Mouse (Mus musculus) hindbrain, embryonic 10.5 days (tissue): Measurements from ENCODE around the gene Foxo6. TPM values are rescaled to one million over a fixed set of nuclear protein-coding genes. Genes with fewer than 3 reads are reported as not detected.

Experiments
- DNase-seq: peaks from one replicate; pipeline ENCODE4 v3.0.0-alpha.2; 2017; ENCODE audit warnings: low spot score
- H3K27ac ChIP-seq: fragments of 300-500 bp; sonication (generic); 2 replicates; pipeline ENCODE4 v1.5.1; 2016; ENCODE audit warnings: mild to moderate bottlenecking, moderate library complexity
- H3K27me3 ChIP-seq: fragments of 300-500 bp; sonication (generic); 2 replicates; pipeline ENCODE4 v1.6.1; 2016; ENCODE audit warnings: mild to moderate bottlenecking; ENCODE audit not compliant: poor library complexity, insufficient read depth, severe bottlenecking
- H3K36me3 ChIP-seq: fragments of 300-500 bp; sonication (generic); 2 replicates; pipeline ENCODE4 v1.6.1; 2016; ENCODE audit warnings: mild to moderate bottlenecking, moderate library complexity
- H3K4me1 ChIP-seq: fragments of 300-500 bp; sonication (generic); replicated peaks from 2 replicates; pipeline ENCODE4 v1.6.1; 2016; ENCODE audit warnings: mild to moderate bottlenecking
- H3K4me3 ChIP-seq: fragments of 300-500 bp; sonication (generic); 2 replicates; pipeline ENCODE4 v1.5.1; 2016; ENCODE audit warnings: mild to moderate bottlenecking, moderate library complexity
- H3K9me3 ChIP-seq: fragments of 300-500 bp; sonication (generic); 2 replicates; pipeline ENCODE4 v1.6.1; 2016; ENCODE audit warnings: mild to moderate bottlenecking, moderate library complexity
- WGBS: fragments of 180-500 bp; shearing (Covaris S2); methylation state at CpG from one replicate; pipeline ENCODE4 v1.1.7; 2016; 5-methylcytosine and 5-hydroxymethylcytosine counted together
- polyA plus RNA-seq: library from polyadenylated mRNA; unstranded; fragments of >200 nt; fragmentation: Nextera tagmentation; extraction: Ambion mirVana; gene quantifications from 2 replicates; pipeline ENCODE4 v1.2.1, GENCODE M21; 2016

Foxo6 gene
- polyA plus RNA-seq, 1 experiment from 2014 or later = 0.20 TPM

DNA sequence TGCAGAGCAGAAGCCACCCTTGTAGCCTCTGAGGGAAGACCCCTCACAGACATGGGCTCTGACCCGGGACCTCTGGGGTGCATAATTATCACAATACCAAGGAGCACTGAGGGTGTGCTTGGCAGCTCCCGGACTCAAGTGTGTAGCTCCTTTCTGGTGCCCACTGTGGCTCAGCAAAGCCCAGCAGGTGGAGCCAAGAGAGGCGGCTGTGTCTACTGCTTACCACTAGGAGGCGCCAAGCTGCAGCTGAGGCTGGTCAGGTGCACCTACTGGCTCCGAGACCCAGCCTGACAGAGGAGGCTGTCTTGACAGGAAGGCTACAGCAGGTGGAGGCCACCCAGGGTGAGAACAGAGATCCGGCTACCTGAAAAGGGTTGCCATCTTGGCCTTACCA is 56.9 kb downstream of the Foxo6 start:
- peaks cover 31% of the 10 kb centered on the region for H3K27me3 ChIP-seq
- H3K36me3 ChIP-seq = no peaks in the 10 kb centered on the region
- DNase-seq = peak; percentile 74
- H3K4me1 ChIP-seq = 0 out of 2 replicates have a peak, but pooled peaks cover 3% of the 10 kb centered on the region
- no peaks in the 10 kb centered on the region for H3K9me3 ChIP-seq
- no peak overlapping the region for H3K4me3 ChIP-seq
- WGBS = 18% methylated on average over 6 of the region's 6 CpGs
- H3K27ac ChIP-seq = no peak overlapping the region

DNA sequence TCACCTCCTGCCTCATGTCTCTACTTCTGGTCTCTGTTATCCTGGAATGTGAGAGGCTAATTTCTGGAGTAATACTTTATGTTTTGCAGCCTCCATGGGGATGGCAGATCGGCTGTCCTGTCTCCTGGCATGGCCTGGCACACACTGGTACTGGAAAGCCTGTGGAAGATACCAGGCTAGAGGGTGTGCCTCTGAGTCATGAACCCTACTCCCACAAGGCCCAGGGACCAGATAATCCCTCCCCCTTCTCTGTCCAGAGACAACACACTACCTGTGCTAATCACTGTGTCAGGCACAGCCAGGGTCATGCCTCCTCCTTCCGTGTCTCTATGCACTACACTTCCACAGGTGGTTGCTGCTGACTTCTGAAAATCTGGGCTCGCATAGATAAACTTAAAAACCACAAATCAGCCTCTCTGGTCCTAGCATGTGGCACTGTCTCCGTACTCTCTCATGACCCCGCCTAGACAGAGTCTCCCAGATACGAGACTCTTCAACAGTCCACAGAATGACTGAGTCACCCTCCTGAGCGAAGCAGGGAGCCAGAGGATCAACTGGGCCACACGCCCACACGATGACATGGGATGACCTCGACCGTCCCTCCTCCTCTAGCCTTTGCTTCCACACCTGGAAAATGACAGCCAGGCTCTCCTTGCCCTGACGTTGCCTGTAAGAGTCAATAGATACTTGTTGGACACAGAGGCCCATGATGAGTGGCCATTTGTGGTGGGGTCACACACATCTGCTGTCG is 57.5 kb downstream of the Foxo6 start:
- no peak overlapping the region for H3K4me3 ChIP-seq
- 0 out of 2 replicates have a peak, but pooled peaks cover 3% of the 10 kb centered on the region for H3K4me1 ChIP-seq
- DNase-seq = no peak
- peaks cover 31% of the 10 kb centered on the region for H3K27me3 ChIP-seq
- WGBS = 78% methylated on average over 13 of the region's 13 CpGs
- no peak overlapping the region for H3K27ac ChIP-seq
- no peaks in the 10 kb centered on the region for H3K9me3 ChIP-seq
- no peaks in the 10 kb centered on the region for H3K36me3 ChIP-seq

DNA sequence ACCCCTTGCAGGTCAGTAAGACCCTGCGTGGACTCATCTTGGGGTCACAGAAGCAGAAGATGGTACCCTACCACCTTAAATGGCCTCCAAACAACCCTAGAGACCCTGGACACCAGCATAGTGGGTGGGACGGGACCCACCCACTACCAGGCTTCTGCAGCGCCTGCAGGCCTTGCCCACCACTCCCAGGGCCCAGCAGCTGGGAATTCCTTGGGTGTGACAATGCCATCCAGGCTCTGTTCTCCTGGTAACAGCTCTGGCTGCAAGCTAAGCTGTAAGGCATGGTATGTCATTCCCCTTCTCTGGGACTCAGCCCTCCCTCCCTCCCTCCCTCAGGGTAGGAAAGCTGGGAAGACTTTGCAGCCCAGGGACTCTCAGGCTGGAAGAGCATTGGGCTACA is 58.5 kb downstream of the Foxo6 start:
- no peak overlapping the region for H3K4me3 ChIP-seq
- no peaks in the 10 kb centered on the region for H3K9me3 ChIP-seq
- no peak overlapping the region for H3K27ac ChIP-seq
- peaks cover 31% of the 10 kb centered on the region for H3K27me3 ChIP-seq
- H3K36me3 ChIP-seq = no peaks in the 10 kb centered on the region
- H3K4me1 ChIP-seq = 0 out of 2 replicates have a peak, but pooled peaks cover 3% of the 10 kb centered on the region
- 94% methylated on average over 3 of the region's 3 CpGs for WGBS
- DNase-seq = no peak

DNA sequence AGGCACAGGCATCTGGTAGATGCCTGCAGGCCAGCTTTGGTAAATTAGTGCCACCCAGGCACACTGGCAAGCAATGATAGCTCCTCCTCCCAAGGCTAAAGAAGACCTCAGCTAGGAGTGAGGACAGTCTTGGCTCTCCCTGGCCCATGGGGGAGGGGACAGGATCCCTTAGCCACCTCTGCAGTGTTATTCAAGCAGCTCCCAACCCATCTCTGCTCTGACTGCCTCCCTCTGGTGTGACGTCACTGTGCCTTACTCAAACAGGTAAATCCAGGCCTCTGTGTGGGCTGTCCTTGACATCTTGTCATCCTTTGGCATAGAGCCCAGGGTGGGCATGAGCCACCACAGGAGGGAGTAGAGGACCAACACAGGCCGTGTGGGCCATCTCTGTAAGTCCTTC is 59.9 kb downstream of the Foxo6 start:
- H3K27me3 ChIP-seq = peaks cover 22% of the 10 kb centered on the region
- 56% methylated on average over 2 of the region's 2 CpGs for WGBS
- no peak overlapping the region for H3K27ac ChIP-seq
- DNase-seq = no peak
- H3K9me3 ChIP-seq = no peaks in the 10 kb centered on the region
- no peaks in the 10 kb centered on the region for H3K36me3 ChIP-seq
- no peak overlapping the region for H3K4me3 ChIP-seq
- H3K4me1 ChIP-seq = no peaks in the 10 kb centered on the region

DNA sequence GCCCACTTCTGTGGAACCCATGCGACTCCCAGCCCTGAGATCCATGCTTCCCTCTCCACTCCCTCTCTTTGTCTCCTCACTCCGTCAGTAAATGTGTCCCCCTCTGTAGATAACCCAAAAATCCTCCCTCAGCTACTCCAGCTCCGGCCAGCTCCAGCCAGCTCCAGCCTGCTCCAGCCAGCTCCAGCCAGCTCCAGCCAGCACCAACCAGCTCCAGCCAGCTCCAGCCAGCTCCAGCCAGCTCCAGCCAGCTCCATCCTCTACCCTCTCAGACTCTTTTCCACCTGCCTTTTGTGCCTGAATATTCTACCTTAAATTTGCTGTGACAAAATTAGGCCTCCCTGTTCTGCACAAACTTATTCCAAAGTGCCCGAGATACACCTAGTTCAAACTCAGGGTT is 60.5 kb downstream of the Foxo6 start:
- no peak for DNase-seq
- 73% methylated on average over 4 of the region's 4 CpGs for WGBS
- no peaks in the 10 kb centered on the region for H3K36me3 ChIP-seq
- peaks cover 17% of the 10 kb centered on the region for H3K27me3 ChIP-seq
- no peak overlapping the region for H3K27ac ChIP-seq
- H3K9me3 ChIP-seq = no peaks in the 10 kb centered on the region
- no peaks in the 10 kb centered on the region for H3K4me1 ChIP-seq
- no peak overlapping the region for H3K4me3 ChIP-seq

DNA sequence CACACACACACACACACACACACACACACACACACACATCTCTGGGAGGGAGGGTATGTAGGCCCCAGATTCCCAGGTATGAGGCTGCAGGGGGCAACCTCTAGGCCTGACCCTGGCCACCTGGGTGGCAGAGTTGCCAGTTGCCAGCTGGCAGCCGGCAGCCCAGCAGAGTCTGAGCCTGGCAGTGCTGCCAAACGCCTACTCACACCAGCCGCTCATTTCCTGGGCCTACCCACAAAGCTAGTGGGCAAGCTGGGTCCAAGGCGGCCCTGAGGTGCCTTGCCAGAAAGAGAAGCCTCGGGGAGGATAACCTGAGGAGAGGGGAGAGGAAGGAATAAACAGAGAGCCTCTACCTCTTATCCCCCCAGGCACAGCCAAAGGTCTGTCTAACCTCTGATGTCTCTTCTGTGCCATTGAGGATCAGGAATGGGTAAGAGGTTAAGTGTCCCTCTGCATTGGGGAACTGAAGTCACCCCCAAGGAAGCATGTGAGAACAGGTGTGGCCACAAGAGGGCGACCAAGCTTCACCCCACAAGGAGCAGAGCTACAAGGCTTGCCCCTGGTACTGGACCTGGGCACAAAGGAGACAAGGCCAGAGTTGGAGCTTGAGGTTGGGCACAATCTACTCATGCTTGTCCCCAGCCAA is 61.9 kb downstream of the Foxo6 start:
- peak; percentile 76 for DNase-seq
- H3K4me1 ChIP-seq = no peaks in the 10 kb centered on the region
- no peaks in the 10 kb centered on the region for H3K9me3 ChIP-seq
- H3K4me3 ChIP-seq = no peak overlapping the region
- no peaks in the 10 kb centered on the region for H3K36me3 ChIP-seq
- peaks cover 8% of the 10 kb centered on the region; the same call in 1 of the 2 replicates for H3K27me3 ChIP-seq
- H3K27ac ChIP-seq = no peak overlapping the region
- 56% methylated on average over 6 of the region's 6 CpGs for WGBS

DNA sequence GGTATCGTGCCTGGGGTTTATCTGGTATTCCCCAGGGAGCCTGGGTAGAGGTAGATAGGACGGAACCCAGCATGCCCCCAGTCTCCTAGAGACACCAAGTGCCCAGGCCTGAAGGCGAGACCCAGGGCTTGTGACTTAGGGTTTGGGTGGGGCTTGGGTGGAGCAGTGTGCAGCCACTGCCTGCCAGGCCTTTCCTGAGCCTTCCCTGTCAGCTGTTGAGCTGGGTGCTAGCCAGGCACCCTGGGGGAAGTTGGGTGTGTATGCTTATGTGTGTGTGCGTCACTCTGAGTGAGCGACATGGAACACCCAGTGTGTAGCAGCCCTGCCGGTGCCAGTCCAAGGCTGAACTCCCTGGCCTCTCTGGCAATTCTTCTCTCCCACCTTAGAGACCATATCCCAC is 63.3 kb downstream of the Foxo6 start:
- Histone ChIP-seq H3K27ac (no peak overlapping the region), H3K9me3 (no peaks in the 10 kb centered on the region), H3K4me3 (no peak overlapping the region), H3K27me3 (peaks cover 4% of the 10 kb centered on the region; the same call in 1 of the 2 replicates), H3K4me1 (no peaks in the 10 kb centered on the region), H3K36me3 (no peaks in the 10 kb centered on the region)
- WGBS = 81% methylated on average over 6 of the region's 6 CpGs
- DNase-seq = no peak

DNA sequence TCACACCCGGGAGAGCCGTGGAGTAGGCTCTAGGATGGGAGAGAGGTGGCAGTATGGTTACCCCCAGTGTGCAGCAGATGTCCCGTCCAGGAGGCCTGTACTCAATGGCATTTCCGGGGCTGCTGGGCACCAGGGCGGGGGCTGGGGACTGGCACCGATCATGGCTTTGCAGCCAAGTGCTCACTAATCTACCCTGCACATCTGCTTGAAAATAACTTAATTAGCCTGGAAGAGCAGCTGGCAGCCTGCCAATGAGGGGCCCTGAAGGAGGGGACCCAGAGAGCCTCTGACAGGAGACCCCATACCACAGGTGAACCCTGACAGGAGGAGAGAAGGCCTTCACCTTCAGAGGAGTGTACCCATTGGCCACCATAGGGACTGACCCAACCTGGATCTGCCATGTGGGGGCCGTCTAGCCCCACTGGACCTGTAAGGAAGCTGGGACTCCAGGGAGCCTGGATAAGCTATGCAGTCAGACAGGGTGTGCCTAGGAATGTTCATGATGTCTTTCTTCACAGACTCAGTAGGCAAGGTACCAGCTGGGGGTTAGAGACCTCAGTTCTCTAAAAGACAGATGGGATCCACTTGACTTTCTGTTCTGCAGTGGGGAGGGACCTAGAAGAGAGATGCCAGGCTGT is 63.9 kb downstream of the Foxo6 start:
- no peak overlapping the region for H3K4me3 ChIP-seq
- H3K36me3 ChIP-seq = no peaks in the 10 kb centered on the region
- peaks cover 4% of the 10 kb centered on the region; the same call in 1 of the 2 replicates for H3K27me3 ChIP-seq
- H3K27ac ChIP-seq = no peak overlapping the region
- 80% methylated on average over 7 of the region's 7 CpGs for WGBS
- no peaks in the 10 kb centered on the region for H3K4me1 ChIP-seq
- no peaks in the 10 kb centered on the region for H3K9me3 ChIP-seq
- DNase-seq = no peak

DNA sequence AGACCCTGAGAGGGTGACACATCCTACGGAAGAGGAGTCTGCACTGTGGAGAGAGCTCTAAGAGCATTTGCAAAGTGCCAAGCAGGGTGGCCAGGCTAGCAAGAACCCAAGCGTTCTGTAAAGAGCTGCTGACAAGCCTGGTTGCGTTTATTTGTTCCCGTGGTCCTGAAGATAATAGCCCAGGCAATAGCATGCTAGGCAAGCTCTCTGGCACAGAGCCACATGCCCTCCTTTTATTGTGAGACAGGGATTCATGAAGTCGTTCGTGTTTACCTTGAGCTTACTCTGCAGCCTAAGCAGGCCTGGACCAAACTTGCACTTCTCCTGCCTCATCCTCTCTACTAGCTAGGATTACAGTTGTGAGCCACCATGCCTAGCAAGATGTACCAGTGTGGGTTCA is 65.4 kb downstream of the Foxo6 start:
- H3K4me3 ChIP-seq = no peak overlapping the region
- H3K27me3 ChIP-seq = no peaks in the 10 kb centered on the region; the same call in 1 of the 2 replicates
- H3K9me3 ChIP-seq = no peaks in the 10 kb centered on the region
- no peaks in the 10 kb centered on the region for H3K36me3 ChIP-seq
- WGBS = 74% methylated on average over 6 of the region's 6 CpGs
- DNase-seq = no peak
- no peaks in the 10 kb centered on the region for H3K4me1 ChIP-seq
- H3K27ac ChIP-seq = no peak overlapping the region

DNA sequence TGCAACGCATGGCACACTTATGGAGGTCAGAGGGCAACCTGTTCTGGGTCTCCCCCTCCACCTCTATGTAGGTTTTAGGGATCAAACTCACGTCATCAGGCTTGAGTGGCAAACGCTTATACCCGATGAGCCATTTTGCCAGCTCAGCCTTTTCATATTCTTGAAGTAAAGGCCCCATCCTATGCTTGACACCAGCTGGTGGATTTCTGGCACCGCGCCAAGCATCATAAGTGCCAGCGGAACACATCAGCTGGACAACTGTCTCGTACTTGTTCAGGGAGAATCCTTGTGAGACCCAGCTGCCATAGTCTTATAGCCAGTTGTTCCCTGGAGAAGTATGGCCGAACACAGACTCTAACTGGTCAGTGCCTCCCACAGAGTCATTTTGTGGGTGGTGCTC is 68.3 kb downstream of the Foxo6 start:
- no peak for DNase-seq
- no peaks in the 10 kb centered on the region for H3K36me3 ChIP-seq
- peaks cover 7% of the 10 kb centered on the region for H3K4me1 ChIP-seq
- no peak overlapping the region for H3K27ac ChIP-seq
- no peak overlapping the region for H3K4me3 ChIP-seq
- H3K27me3 ChIP-seq = peaks cover 5% of the 10 kb centered on the region
- H3K9me3 ChIP-seq = no peaks in the 10 kb centered on the region
- WGBS = 88% methylated on average over 9 of the region's 9 CpGs

Other genes with a start within 250 kb of the Foxo6 start
- gene AL607142.1, start 222.4 kb downstream of the Foxo6 start, polyA plus RNA-seq = not detected in 2 replicates
- 0.10 TPM in 1 of 2 replicates, not detected in the other for gene Edn2, start 126.1 kb downstream of the Foxo6 start, polyA plus RNA-seq
- gene Scmh1, start 117.9 kb upstream of the Foxo6 start, polyA plus RNA-seq = 44.1 and 59.1 TPM in 2 replicates
- gene Slfnl1, start 244.9 kb upstream of the Foxo6 start, polyA plus RNA-seq = 0.09 TPM in 1 of 2 replicates, not detected in the other